Mouse (Mus musculus): ENCODE measurements at regions not wholly inside any gene's neighbourhood (a gene's known extent, or its start where the extent isn't known, plus 50 kb on each side); places are given as distances from the start of the nearest gene placed in this dataset.

DNA sequence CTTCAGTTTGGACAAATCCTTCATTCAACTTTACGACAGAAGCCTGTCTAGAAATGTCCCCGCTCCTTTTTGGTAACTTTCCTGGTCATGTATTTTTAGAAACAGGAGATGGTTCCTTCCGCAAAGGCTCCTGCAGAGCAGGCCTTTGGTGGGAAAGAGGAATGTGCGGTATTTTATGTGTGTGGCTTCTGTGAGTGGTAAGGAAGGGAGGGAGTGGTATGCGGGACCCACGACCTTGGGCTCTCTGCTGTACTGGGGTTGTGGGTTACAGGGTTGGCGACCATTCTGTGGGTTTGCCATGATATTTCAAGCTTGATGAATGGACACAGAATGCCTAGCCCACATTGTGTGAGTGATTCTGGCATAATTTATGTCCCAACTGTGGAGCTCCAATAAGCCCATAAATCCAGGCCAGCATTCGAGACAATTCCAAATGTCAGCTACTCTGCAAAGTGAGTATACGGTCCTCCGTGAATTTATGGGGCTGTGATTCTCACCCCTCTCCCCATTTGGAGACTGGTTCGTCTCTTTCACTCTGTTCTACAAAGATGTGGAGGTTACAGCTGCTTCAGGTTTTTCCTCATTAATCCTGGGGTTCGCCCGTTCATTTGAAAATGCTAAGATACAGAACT lies 109.3 kb upstream of the Rxfp2 start:
- no peaks in the 10 kb centered on the region for H3K36me3 ChIP-seq
- ATAC-seq (replicated peaks; ENCODE audit: low FRiP score): peak; percentile 74
- H3K27ac ChIP-seq: peak overlapping the region; percentile 72
- H3K4me2 ChIP-seq: peak overlapping the region; percentile 32
- no peak overlapping the region for H3K9ac ChIP-seq
- H3K4me3 ChIP-seq (replicated peaks): no peak overlapping the region
- no peaks in the 10 kb centered on the region for H3K9me3 ChIP-seq (replicated peaks)
- H3K27me3 ChIP-seq: no peaks in the 10 kb centered on the region
- 13% methylated on average over 13 of the region's 13 CpGs for WGBS
- H3K4me1 ChIP-seq: peaks cover 20% of the 10 kb centered on the region

DNA sequence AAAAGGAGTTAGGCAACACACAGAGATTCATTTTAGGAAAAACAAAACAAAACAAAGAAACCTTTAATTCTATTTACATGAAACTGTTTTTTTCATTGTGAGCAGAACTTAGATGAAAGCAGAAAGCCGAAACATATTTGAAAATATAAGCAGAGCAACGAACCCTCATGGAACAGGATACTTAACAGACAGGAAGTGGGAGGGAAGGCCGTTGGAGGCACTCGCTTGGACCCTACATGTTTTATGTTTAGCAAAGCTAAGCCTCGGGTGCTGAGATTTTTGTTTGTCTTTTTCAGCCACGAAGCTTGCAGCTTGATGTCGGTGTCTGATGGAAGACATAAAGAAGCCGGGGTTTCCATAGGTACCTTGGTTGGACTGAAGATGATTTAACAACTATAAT lies 108.5 kb upstream of the Rxfp2 start:
- Histone ChIP-seq H3K9me3 (replicated peaks) (no peaks in the 10 kb centered on the region), H3K9ac (no peak overlapping the region), H3K27me3 (no peaks in the 10 kb centered on the region), H3K36me3 (no peaks in the 10 kb centered on the region), H3K4me2 (peak overlapping the region; percentile 37), H3K4me1 (peaks cover 20% of the 10 kb centered on the region), H3K27ac (peak overlapping the region; percentile 76), H3K4me3 (replicated peaks) (no peak overlapping the region)
- no peak for ATAC-seq (replicated peaks; ENCODE audit: low FRiP score)
- 17% methylated on average over 8 of the region's 8 CpGs for WGBS

DNA sequence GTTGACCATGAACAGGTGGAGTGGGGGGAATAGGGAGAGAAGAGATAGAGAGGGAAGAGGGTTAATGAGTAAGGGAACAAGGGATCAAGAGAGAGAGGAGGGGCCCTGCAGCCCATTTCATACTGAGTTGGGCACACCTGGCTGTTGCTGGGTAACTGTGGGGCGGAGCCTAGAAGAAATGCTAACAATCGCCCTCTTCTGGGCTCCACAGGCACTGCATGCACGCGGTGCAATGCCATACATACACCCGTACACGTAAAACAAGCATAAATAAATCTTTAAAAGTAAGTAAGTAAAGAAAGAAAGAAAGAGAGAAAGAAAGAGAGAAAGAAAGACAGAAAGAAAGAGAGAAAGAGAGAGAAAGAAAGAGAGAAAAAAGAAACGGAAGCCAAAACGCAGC lies 106.5 kb upstream of the Rxfp2 start:
- no peak overlapping the region for H3K9ac ChIP-seq
- H3K4me2 ChIP-seq: no peak overlapping the region
- H3K4me1 ChIP-seq: peaks cover 20% of the 10 kb centered on the region
- H3K27ac ChIP-seq: no peak overlapping the region
- no peak overlapping the region for H3K4me3 ChIP-seq (replicated peaks)
- no peaks in the 10 kb centered on the region for H3K9me3 ChIP-seq (replicated peaks)
- WGBS: 87% methylated on average over 8 of the region's 8 CpGs
- ATAC-seq (replicated peaks; ENCODE audit: low FRiP score): no peak
- no peaks in the 10 kb centered on the region for H3K27me3 ChIP-seq
- no peaks in the 10 kb centered on the region for H3K36me3 ChIP-seq

DNA sequence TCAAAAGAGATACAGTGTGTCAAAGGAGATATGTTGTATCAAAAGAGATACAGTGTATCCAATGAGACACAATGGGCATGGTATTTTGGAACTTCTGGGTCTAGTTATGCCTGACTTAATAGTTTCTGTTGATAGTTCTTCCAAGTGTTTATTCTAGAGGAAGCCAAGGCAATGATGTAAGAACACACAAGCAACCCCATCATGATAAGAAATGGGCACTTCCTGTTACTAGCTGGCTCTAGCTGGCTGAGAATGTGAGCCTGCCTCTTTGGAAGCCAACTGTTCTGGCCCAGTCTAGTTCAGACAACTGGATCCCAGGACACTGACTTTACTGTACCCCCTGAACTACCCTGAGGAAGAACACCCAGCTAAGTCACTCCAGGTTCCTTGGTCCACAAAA lies 102.7 kb upstream of the Rxfp2 start:
- H3K4me3 ChIP-seq (replicated peaks): no peak overlapping the region
- H3K4me1 ChIP-seq: no peaks in the 10 kb centered on the region
- H3K9ac ChIP-seq: no peak overlapping the region
- no peak overlapping the region for H3K4me2 ChIP-seq
- no peaks in the 10 kb centered on the region for H3K9me3 ChIP-seq (replicated peaks)
- H3K36me3 ChIP-seq: no peaks in the 10 kb centered on the region
- H3K27me3 ChIP-seq: no peaks in the 10 kb centered on the region
- H3K27ac ChIP-seq: no peak overlapping the region
- ATAC-seq (replicated peaks; ENCODE audit: low FRiP score): no peak

DNA sequence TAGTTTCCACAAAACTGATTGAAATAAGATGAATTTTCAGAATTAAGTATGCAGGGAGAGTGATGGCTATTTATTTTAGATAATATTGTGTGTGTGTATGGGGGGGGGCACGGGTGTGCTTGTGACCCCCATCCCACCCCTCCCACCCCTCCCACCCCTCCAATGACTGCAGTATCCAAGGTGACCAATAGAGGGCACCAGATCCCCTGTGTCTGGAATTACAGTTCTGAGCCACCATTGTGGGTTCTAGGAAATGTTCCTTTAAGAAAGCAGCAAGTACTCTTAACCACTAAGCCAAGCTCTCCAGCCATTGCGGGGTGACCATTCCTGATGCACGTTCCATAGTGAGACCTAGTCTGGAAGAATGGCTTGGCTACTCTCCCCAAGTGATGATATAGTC lies 101.1 kb upstream of the Rxfp2 start:
- H3K4me1 ChIP-seq: no peaks in the 10 kb centered on the region
- H3K27ac ChIP-seq: no peak overlapping the region
- H3K27me3 ChIP-seq: no peaks in the 10 kb centered on the region
- no peak overlapping the region for H3K9ac ChIP-seq
- H3K9me3 ChIP-seq (replicated peaks): no peaks in the 10 kb centered on the region
- H3K4me2 ChIP-seq: no peak overlapping the region
- no peaks in the 10 kb centered on the region for H3K36me3 ChIP-seq
- 16% methylated on average over 3 of the region's 3 CpGs for WGBS
- no peak for ATAC-seq (replicated peaks; ENCODE audit: low FRiP score)
- no peak overlapping the region for H3K4me3 ChIP-seq (replicated peaks)

DNA sequence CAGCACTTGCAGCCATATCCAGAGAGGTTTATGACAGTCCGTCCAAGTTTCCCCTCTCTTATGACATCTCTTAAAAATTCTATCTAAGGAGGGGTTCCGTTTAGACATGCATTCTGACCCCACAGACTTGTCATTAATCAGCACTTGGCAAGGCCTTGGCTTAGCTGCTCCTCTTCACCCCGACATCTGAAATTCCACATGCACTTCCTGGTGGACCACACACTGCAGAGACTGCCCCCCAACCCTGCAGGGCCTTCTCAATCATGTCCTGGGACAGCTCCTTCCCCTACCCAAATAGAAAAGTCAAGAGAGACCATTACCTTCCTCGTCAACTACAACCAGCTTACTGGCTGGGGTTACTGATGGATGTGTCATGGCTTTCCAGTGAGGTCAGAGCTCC lies 99.4 kb upstream of the Rxfp2 start:
- Histone ChIP-seq H3K27me3 (no peaks in the 10 kb centered on the region), H3K9ac (no peak overlapping the region), H3K4me3 (replicated peaks) (no peak overlapping the region), H3K4me1 (no peaks in the 10 kb centered on the region), H3K27ac (no peak overlapping the region), H3K36me3 (no peaks in the 10 kb centered on the region), H3K9me3 (replicated peaks) (no peaks in the 10 kb centered on the region), H3K4me2 (no peak overlapping the region)
- ATAC-seq (replicated peaks; ENCODE audit: low FRiP score): peak; percentile 66; the same call in 1 of the 2 replicates
- 37% methylated on average over 4 of the region's 4 CpGs for whole genome bisulfite sequencing

DNA sequence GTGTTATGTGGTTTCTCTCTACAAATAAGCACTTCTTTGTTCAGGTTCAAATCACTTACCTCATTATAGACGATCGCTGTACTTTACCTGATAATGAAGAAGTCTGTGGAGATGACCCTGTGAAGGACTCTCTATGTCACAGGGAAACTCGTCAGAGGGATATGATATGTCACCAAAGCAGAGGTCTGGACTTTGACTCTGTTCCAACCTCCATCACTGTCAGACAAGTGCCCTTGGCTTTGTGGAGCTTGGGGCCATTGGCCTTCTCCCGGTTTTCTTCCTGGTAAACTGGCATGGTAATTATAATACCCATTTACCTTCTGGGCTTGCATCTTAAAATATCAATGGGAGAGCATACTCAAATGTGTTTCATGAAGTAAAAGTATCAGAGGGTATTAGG lies 98.1 kb upstream of the Rxfp2 start:
- H3K9ac ChIP-seq: no peak overlapping the region
- no peaks in the 10 kb centered on the region for H3K36me3 ChIP-seq
- no peaks in the 10 kb centered on the region for H3K4me1 ChIP-seq
- H3K4me2 ChIP-seq: no peak overlapping the region
- no peaks in the 10 kb centered on the region for H3K27me3 ChIP-seq
- no peak overlapping the region for H3K27ac ChIP-seq
- no peak for ATAC-seq (replicated peaks; ENCODE audit: low FRiP score)
- 92% methylated on average over 4 of the region's 4 CpGs for WGBS
- H3K9me3 ChIP-seq (replicated peaks): no peaks in the 10 kb centered on the region
- H3K4me3 ChIP-seq (replicated peaks): no peak overlapping the region

DNA sequence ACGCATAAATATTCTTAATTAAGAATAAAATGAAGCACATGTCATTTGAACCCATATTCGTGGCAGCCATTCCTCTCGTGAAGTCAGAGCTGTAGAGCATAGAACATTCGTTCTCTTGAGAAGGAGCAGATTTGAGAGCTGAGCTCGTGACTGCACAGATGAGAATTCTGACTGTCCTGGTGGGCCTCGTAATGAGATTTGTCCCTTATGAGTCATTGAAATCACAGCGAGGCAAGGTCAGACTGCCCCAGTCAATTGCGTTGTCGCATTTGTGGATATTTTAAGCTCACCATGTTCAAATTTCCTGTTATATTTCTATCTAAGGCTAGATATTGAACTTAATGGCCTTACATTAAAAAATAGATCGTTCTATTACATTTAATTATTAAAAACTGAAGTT lies 94.0 kb upstream of the Rxfp2 start:
- H3K4me3 ChIP-seq (replicated peaks): no peak overlapping the region
- 90% methylated on average over 10 of the region's 10 CpGs for WGBS
- H3K9me3 ChIP-seq (replicated peaks): no peaks in the 10 kb centered on the region

DNA sequence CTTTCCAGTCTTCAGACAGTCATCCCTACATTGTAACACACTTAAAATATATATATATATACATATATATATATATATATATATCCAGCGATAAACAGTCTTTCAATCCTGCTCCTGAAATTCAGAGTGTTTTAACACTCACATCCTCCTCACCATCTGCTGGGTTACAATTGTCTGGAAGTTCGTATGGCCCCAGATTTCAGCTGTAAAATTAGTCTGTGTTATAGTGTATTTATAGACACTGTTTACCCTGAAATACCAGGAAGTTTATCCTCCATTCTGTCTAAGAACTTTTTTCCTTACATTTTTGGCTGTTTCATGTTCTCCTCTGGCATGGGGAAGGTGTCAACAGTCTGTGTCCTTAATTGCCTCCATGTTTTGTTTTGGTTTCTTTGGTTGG lies 91.7 kb upstream of the Rxfp2 start:
- H3K4me3 ChIP-seq (replicated peaks): no peak overlapping the region
- no peak overlapping the region for H3K27ac ChIP-seq
- WGBS: 71% methylated on average over 2 of the region's 2 CpGs
- no peaks in the 10 kb centered on the region for H3K36me3 ChIP-seq
- H3K4me1 ChIP-seq: peaks cover 3% of the 10 kb centered on the region
- ATAC-seq (replicated peaks; ENCODE audit: low FRiP score): no peak
- no peak overlapping the region for H3K9ac ChIP-seq
- H3K4me2 ChIP-seq: no peak overlapping the region
- no peaks in the 10 kb centered on the region for H3K27me3 ChIP-seq
- no peaks in the 10 kb centered on the region for H3K9me3 ChIP-seq (replicated peaks)

More for the DNA sequence above, 94.0 kb upstream of the Rxfp2 start:
- no peaks in the 10 kb centered on the region; the same call in 1 of the 2 replicates for H3K4me1 ChIP-seq
- no peak overlapping the region for H3K27ac ChIP-seq
- no peak for ATAC-seq (replicated peaks; ENCODE audit: low FRiP score)
- no peak overlapping the region for H3K4me2 ChIP-seq
- H3K36me3 ChIP-seq: no peaks in the 10 kb centered on the region
- no peak overlapping the region for H3K9ac ChIP-seq
- H3K27me3 ChIP-seq: no peaks in the 10 kb centered on the region

DNA sequence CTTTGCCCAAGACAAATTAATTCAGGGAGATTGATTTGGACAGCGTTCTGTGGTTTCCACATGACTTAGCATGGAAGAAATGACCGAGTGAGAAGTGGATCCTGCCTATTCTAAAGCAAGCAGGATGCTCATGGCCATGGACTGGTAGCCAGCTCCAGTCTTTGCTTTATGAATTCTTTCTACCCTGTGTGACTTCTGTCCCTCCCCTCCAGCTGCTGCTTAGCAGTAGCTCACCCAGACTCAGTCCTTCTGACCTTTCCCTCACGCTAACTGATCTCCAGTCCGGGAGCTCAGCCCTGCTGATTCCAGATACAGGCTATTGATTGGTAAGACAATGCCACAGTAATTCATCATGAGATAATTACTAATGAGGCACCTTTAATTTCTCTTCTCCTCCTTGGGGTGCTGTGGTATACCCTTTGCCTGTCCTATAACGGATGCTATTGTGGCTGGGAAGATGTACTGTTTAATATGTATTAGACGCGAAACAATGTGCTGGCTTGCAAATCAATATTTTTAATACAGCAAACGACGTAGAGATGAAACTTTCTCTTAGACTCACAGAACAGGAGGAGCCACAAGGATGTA lies 86.8 kb upstream of the Rxfp2 start:
- H3K9me3 ChIP-seq (replicated peaks): no peaks in the 10 kb centered on the region
- H3K27ac ChIP-seq: no peak overlapping the region
- H3K9ac ChIP-seq: no peak overlapping the region
- ATAC-seq (replicated peaks; ENCODE audit: low FRiP score): no peak
- H3K27me3 ChIP-seq: no peaks in the 10 kb centered on the region
- WGBS: 45% methylated on average over 9 of the region's 9 CpGs
- no peak overlapping the region for H3K4me3 ChIP-seq (replicated peaks)
- no peaks in the 10 kb centered on the region for H3K36me3 ChIP-seq
- H3K4me2 ChIP-seq: no peak overlapping the region
- peaks cover 9% of the 10 kb centered on the region; the same call in 1 of the 2 replicates for H3K4me1 ChIP-seq

DNA sequence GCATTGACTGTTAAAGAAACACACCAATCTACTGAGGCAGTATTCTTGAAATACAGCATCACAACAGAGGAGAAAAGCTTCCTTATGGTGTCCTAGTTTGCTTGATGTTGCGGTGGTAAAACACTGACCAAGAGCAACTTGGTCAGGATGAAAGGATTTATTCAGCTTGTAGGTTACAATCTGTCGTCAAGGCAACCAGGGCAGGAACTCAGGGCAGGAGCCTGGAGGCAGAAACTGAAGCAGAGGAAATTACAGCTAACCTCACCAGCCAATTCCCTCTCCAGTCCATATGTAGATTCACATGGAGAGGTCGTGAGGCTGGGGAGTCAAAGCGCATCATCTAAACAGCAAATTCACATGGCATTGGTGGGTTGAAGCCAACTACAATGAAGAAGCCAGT lies 86.3 kb upstream of the Rxfp2 start:
- peaks cover 9% of the 10 kb centered on the region; the same call in 1 of the 2 replicates for H3K4me1 ChIP-seq
- no peak overlapping the region for H3K4me3 ChIP-seq (replicated peaks)
- H3K9ac ChIP-seq: no peak overlapping the region
- ATAC-seq (replicated peaks; ENCODE audit: low FRiP score): no peak
- H3K36me3 ChIP-seq: no peaks in the 10 kb centered on the region
- no peak overlapping the region for H3K27ac ChIP-seq
- no peaks in the 10 kb centered on the region for H3K27me3 ChIP-seq
- no peak overlapping the region for H3K4me2 ChIP-seq
- 49% methylated on average over 4 of the region's 4 CpGs for WGBS
- H3K9me3 ChIP-seq (replicated peaks): no peaks in the 10 kb centered on the region

DNA sequence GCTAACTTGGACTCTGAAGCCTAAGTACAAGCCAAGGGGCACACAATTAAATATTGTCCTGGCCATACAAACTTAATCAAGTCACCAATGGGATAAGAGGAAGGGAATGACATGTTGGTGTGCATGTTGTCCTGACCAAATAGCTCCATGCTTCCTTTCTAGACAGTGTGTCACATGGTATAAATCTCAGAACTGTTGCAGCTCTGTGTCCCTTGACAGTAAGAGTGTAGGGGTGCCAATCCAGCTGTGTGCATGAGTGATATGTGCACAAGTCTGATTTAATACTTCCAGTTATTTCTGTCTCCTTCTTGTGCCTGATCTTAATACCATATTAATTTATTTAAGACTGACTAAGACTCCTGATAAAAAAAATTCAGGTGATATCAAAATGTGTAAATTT lies 72.8 kb upstream of the Rxfp2 start:
- H3K4me2 ChIP-seq: no peak overlapping the region
- H3K27me3 ChIP-seq: no peaks in the 10 kb centered on the region
- no peak for ATAC-seq (replicated peaks; ENCODE audit: low FRiP score)
- no peaks in the 10 kb centered on the region for H3K36me3 ChIP-seq
- no peak overlapping the region for H3K9ac ChIP-seq
- no peaks in the 10 kb centered on the region for H3K4me1 ChIP-seq
- no peaks in the 10 kb centered on the region for H3K9me3 ChIP-seq (replicated peaks)
- no peak overlapping the region for H3K4me3 ChIP-seq (replicated peaks)
- H3K27ac ChIP-seq: no peak overlapping the region

DNA sequence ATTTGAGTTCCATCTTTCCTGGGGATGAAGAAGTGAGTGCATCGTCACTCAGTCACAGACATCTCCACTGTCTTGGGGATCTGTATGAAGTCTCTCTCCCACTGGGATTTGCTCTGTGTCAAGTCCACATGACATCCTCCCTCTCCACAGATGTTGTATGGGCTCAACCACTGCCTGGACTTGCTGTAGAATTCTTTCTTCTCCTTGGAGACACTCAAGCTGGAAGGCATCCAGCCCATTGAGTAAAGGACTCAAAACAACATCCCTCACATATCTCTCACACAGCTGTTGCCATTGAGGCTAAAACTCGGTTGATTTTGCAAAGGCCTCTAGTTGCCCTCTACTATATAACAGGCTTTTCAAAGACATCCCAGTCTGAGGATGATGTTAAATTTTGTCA lies 71.0 kb upstream of the Rxfp2 start:
- 61% methylated on average over 2 of the region's 2 CpGs for whole genome bisulfite sequencing
- no peak overlapping the region for H3K27ac ChIP-seq
- no peak overlapping the region for H3K9ac ChIP-seq
- no peaks in the 10 kb centered on the region for H3K9me3 ChIP-seq (replicated peaks)
- no peaks in the 10 kb centered on the region for H3K27me3 ChIP-seq
- ATAC-seq (replicated peaks; ENCODE audit: low FRiP score): no peak
- H3K4me2 ChIP-seq: no peak overlapping the region
- no peak overlapping the region for H3K4me3 ChIP-seq (replicated peaks)
- H3K4me1 ChIP-seq: no peaks in the 10 kb centered on the region
- H3K36me3 ChIP-seq: no peaks in the 10 kb centered on the region
